Mouse (Mus musculus) thymus, postnatal 25 days (tissue): ENCODE results near the gene 1700025G04Rik.

Experiments
- DNase-seq: peaks from one replicate; pipeline ENCODE4 v3.0.0; 2022

1700025G04Rik gene

GRCm38 (mm10) chr1:151988713-151989112 is 101.2 kb downstream of the 1700025G04Rik start:
- no peak for DNase-seq

DNA sequence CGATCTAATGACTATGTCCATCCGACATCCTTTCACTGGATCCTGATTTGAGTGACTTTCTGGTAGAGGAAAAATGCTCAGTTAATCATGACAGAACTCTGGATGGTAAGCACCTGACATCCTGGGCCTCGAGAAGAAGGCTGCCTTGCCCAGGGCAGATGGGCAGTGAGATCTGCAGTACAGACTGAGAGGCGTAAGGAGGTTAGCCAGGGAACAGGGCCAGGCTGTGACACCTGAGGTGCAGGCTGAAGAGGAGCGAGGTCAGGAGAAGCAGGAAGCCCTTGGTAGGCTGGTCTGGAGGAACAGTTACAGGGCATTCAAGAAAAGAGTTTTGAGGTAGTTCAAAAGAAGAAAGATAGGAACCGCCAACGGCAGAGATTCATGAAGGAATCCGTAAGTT is 101.9 kb downstream of the 1700025G04Rik start:
- DNase-seq = no peak

DNA sequence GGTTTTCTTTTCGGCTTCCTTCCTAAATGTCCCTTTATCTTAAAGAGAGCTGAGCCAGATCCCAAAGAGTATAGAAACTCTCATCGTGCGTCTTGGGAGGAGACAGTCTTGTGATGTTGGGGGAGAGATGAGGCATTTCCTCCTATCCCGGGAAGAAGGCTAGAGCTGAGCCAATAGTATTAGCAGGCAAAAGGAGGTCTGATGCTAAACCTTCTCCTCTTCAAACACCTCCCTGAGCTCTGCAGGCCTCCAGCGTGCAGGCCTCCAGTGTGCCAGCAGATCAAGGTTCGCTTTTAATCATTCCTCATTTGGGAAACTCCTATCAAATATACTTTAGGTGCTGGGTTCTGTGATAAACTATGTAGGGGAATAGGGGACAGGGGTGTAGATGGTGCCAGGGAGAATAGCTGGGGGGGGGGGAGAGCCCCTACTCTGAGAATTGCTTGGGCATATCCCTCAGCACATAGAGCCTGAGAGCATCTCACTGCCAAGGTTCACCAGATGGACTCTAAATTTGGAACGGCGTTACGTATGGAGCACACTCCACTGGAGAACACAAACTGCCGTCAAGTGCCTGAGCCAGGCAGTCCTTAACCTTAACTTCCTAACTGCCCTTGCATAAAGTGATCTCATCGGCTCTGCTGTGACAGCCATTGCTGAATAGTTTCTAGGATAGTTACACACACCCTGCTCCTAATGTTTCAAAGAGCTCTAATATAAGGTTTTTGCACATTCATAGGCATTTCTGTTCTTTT is 103.7 kb downstream of the 1700025G04Rik start:
- DNase-seq = no peak

- DNase-seq = no peak
Measured at GRCm38 (mm10) chr1:151985056-151985455, 104.9 kb downstream of the 1700025G04Rik start.

DNA sequence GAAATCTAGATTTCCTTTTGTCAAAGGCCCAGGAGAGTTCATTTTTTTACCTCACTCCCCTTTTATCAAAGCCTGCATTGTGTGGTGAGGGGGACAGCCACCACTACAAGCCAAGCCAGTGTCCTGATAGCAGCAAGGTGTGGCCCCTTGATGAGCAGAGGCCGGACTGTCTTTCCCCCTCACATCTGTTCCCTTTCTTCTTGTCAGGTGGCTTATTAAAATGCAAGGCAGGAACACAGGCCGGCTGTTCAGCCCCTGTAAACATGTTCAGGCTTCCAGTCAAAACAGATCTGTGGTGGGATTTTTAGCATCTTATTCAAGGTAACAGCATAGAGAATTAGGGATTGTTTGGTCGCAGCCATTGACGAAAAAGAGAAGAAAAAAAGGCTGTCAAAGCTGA is 105.9 kb downstream of the 1700025G04Rik start:
- DNase-seq = no peak

DNA sequence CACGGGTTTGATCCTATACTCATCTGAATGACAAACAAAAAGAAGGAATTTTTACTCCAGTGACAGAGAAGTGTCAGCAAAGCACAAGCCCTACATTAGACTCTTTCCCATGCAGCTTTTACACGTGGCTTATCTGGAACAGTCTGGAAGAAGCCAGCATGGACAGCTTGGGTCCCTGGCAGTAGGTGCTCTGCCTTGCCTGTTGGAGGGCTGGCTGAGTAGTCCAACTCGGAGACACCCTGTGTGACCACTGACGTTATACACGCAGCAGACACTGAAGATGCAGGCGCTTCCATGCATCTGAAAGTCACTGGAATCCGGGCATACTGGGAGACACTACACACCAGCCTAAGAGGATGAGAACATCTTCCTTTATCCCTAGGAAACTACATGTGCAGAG is 109.4 kb downstream of the 1700025G04Rik start:
- DNase-seq = no peak

GRCm38 (mm10) chr1:151979803-151980456 is 110.0 kb downstream of the 1700025G04Rik start:
- DNase-seq = no peak

- DNase-seq = no peak
Measured at GRCm38 (mm10) chr1:151978751-151979150, 111.2 kb downstream of the 1700025G04Rik start.

- DNase-seq = no peak
Measured at GRCm38 (mm10) chr1:151977596-151977995, 112.3 kb downstream of the 1700025G04Rik start.

- DNase-seq = no peak
Measured at GRCm38 (mm10) chr1:151976850-151977249, 113.1 kb downstream of the 1700025G04Rik start.

DNA sequence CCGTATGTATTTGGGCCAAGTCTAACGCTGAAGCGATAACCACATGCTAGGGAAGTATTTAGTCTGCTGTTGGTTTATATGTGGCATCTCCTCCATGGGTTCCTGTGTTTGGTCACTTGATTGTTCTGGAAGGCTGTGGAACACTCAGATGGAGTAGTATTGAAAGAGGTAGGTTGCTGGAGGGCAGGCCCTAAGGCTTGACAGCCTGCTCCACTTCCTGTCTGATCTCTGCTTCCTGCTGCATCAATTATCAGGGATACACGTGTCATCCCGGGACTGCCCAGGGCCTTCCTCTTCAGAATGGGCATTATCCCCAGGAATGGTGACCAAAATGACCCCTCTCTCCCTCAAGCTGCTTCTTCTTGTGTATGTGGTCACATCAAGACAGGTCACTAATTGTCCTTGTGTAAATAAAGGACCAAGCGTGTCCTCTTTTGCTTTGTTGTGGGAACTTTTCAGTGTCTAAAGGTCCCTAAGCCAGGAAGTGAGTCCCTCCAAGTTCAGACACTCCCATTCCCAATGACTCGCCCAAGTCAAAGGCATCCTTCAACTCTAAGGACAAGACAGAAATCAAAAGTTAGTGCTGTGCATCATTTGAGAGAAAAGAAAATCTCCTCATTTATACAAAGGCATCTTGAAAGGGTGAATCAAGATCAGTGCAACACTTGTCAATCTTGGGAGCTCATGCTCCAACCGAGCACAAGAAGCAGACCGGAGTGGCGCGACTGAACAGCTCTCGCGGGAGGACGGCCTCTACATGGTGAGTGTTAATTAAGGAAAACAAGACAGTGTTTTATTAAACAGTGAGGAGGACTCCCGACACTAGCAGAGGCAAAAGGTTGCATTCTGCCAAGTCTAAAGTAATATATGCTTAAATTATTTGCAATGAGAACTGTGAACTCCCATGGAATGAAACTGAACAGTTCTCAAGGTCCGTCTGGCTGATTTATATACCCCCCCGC is 114.2 kb downstream of the 1700025G04Rik start:
- no peak for DNase-seq

- DNase-seq = no peak
Measured at GRCm38 (mm10) chr1:151974887-151975286, 115.0 kb downstream of the 1700025G04Rik start.

- DNase-seq = no peak
Measured at GRCm38 (mm10) chr1:151974424-151974823, 115.5 kb downstream of the 1700025G04Rik start.

GRCm38 (mm10) chr1:151973110-151973700 is 116.7 kb downstream of the 1700025G04Rik start:
- DNase-seq = no peak

DNA sequence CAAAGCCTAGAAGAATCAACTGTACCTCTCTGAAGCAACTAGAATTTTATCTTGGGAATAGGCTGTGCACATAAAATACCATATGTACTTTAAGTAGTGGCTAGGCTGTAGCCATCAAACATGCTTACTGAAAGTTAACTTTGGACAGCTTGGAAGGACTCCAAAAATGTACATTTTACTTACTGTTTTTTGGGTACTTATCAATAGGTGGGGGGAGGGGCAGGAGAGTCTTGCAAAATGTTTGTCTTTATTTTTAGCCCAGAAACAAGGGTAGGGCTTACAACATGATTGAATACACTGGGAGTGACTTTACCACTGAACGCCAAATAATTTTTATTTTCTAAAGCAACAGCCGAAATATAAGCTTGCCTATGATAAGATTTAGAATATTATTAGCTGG is 118.3 kb downstream of the 1700025G04Rik start:
- DNase-seq = no peak

- no peak for DNase-seq
Measured at GRCm38 (mm10) chr1:151968126-151968525, 121.8 kb downstream of the 1700025G04Rik start.

DNA sequence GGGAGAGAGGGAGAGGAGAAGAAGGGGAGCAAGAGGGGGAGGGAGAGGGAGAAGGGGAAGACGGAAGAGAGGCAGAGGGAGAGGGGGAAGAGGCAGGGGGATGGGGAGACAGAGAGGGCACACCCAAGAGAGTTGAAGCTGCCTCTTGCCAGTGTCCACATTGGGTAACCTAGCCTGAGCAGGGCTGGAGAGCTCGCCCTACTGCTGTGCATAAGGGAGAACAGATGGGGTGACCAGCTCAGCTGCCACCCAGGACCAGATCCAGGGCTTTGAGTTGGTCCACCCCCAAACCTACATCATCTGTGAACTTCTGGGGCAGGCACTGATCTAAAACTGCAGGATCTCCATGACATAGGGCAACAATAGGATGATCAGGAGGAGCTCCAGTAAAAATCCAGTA is 125.1 kb downstream of the 1700025G04Rik start:
- DNase-seq = no peak

DNA sequence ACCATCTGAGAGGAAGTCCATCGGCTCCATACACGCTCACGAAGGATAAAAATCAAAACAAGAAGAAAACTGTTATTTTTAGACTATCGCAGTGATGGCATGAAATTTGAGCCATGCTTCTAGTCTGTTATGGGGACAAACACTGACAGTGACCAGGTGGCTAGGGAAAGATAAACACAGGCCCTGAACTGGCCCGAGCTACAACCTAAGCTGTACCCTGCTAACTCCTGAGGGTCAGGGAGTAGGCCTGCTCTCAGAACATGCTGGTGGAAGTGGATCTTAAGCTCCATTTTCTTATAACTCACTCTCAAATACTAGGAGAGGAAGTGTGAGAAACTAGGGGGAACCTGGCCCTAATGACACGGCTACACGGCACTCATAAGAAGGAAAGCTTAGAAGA is 126.7 kb downstream of the 1700025G04Rik start:
- no peak for DNase-seq

DNA sequence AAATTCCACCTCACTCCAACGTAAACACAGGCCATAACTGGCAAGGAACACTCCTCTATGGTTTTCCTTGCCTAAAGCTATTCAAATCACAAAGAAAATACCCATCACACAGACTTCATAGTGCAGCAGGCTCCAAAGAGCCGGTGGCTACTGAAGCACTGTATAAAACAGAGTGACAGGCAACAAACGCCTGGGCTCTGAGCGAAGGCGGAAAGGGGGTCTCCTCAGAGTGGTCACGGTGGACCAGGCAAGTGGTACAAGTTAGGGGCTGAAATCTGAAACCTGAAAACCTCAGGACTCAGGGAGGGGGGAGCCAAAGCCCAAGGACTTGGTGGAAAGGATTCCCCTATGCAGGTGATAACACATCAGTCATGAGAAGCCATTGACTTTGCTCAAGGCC is 127.8 kb downstream of the 1700025G04Rik start:
- DNase-seq = no peak

DNA sequence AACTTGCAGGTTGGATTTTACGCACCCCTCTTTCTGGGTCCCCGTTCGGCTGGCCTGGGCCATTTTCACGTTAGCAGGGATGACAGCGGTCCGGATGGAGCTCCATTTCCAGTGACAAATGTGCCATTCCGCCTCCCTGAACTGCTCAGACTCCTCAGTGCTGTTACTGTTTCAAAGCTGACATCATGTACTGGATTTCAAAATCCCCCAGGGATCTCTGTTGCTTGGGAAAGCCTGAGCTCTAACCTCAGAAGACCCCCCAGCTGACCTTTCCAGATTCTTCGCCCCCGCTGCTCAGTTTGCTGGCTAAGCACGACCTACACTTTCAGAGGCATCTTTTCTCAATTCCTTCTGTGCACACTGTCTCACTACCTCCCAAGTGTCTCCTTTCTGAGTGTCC is 128.7 kb downstream of the 1700025G04Rik start:
- no peak for DNase-seq

GRCm38 (mm10) chr1:151959010-151959409 is 130.9 kb downstream of the 1700025G04Rik start:
- DNase-seq = no peak

DNA sequence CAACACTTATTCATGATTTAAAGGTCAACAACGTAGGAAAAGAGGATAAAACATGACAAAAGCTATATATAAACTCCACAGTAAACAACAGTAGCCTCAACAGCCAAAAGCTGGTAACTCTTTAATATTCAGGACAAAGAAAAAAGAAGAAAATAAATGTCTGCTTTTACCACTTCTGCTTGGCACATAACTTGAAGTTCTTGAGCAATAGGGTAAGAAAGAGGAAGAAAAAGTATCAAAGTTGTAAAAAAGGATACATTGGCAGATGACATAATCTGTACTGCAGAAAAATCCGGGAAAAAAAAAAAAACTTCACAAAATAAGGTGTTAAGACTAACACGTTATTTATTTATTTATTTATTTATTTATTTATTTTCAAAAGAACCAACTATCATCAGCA is 131.5 kb downstream of the 1700025G04Rik start:
- no peak for DNase-seq

- DNase-seq = no peak
Measured at GRCm38 (mm10) chr1:151957669-151958068, 132.3 kb downstream of the 1700025G04Rik start.
